Mouse (Mus musculus) lung, postnatal 0 days (tissue): ENCODE measurements at regions not wholly inside any gene's neighbourhood (a gene's known extent, or its start where the extent isn't known, plus 50 kb on each side); places are given as distances from the start of the nearest gene placed in this dataset.

Experiments
- CTCF ChIP-seq: IDR thresholded peaks from 2 replicates; pipeline ENCODE4 v1.5.1; 2016; ENCODE audit warnings: antibody characterized with exemption, mild to moderate bottlenecking
- EP300 ChIP-seq: IDR thresholded peaks from 2 replicates; pipeline ENCODE4 v1.6.1; 2016; ENCODE audit warnings: antibody characterized with exemption, mild to moderate bottlenecking, control low read depth

DNA sequence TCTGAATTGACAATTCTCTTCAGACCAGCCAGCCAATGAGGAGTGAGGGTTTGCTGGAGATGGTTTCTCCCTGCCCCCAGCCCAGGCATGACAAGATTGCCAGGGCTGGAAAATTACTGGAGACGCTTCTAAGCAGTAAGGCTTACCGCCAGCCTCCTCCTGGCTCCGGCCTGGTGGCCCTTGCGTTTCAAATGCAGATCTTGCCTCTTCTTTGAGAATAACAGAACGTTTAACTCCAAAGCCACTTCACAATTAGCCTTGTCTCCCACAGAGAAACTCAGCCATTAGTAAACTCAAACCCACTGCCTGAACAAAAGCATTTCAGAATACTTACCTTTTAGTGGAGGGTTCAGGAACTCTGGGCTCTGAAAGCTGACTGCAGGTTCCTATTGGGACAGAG lies 150.6 kb upstream of the Ajap1 start:
- TF ChIP-seq CTCF (no peak), EP300 (no peak)
